Mouse (Mus musculus) embryonic facial prominence, embryonic 10.5 days (tissue): ENCODE data around the gene Dusp5. TPM values are rescaled to one million over a fixed set of nuclear protein-coding genes. Genes with fewer than 3 reads are reported as not detected.
A peak's percentile ranks its signal among the peaks of the same experiment; 100 is the strongest.
"Not testable (repeated sequence)": the region's sequence is repeated elsewhere in the genome, so short reads cannot be mapped to it uniquely, and the experiment has no call there.

Experiments
- DNase-seq: peaks from one replicate; pipeline ENCODE4 v3.0.0-alpha.2; 2017; ENCODE audit warnings: low spot score
- H3K27ac ChIP-seq: fragments of 300-500 bp; sonication (generic); replicated peaks from 2 replicates; pipeline ENCODE4 v1.5.1; 2016; ENCODE audit warnings: mild to moderate bottlenecking
- H3K27me3 ChIP-seq: fragments of 300-500 bp; sonication (generic); replicated peaks from 2 replicates; pipeline ENCODE4 v1.6.1; 2016; ENCODE audit warnings: low read depth, mild to moderate bottlenecking; ENCODE audit not compliant: poor library complexity, severe bottlenecking
- H3K36me3 ChIP-seq: fragments of 300-500 bp; sonication (generic); replicated peaks from 2 replicates; pipeline ENCODE4 v1.6.1; 2016; ENCODE audit warnings: mild to moderate bottlenecking, moderate library complexity
- H3K4me1 ChIP-seq: fragments of 300-500 bp; sonication (generic); 2 replicates; pipeline ENCODE4 v1.6.1; 2016
- H3K4me3 ChIP-seq: fragments of 300-500 bp; sonication (generic); 2 replicates; pipeline ENCODE4 v1.5.1; 2016; ENCODE audit warnings: mild to moderate bottlenecking, moderate library complexity
- H3K9me3 ChIP-seq: fragments of 300-500 bp; sonication (generic); 2 replicates; pipeline ENCODE4 v1.6.1; 2016; ENCODE audit warnings: mild to moderate bottlenecking
- WGBS: fragments of 180-500 bp; shearing (Covaris S2); methylation state at CpG from one replicate; pipeline ENCODE4 v1.1.7; 2016; 5-methylcytosine and 5-hydroxymethylcytosine counted together
- polyA plus RNA-seq: library from polyadenylated mRNA; unstranded; fragments of >200 nt; fragmentation: Nextera tagmentation; extraction: Ambion mirVana; gene quantifications from 2 replicates; pipeline ENCODE4 v1.2.1, GENCODE M21; 2016

The Dusp5 gene
- polyA plus RNA-seq, 1 experiment from 2014 or later, result 6.9 TPM

- peaks cover 9% of the 10 kb centered on the region for H3K4me1 ChIP-seq
- no peak overlapping the region for H3K27ac ChIP-seq
- 88% methylated on average over 4 of the region's 4 CpGs for WGBS
- H3K9me3 ChIP-seq, result no peaks in the 10 kb centered on the region
- no peaks in the 10 kb centered on the region for H3K36me3 ChIP-seq
- no peak overlapping the region for H3K4me3 ChIP-seq
- no peak for DNase-seq
- no peaks in the 10 kb centered on the region for H3K27me3 ChIP-seq
Observed at GRCm38 (mm10) chr19:53499451-53499940, 29.4 kb upstream of the Dusp5 start.

GRCm38 (mm10) chr19:53500298-53501006 lies 28.5 kb upstream of the Dusp5 start:
- WGBS, result 79% methylated on average over 25 of the region's 25 CpGs
- peaks cover 9% of the 10 kb centered on the region for H3K4me1 ChIP-seq
- no peak overlapping the region for H3K4me3 ChIP-seq
- no peaks in the 10 kb centered on the region for H3K36me3 ChIP-seq
- no peaks in the 10 kb centered on the region for H3K27me3 ChIP-seq
- H3K9me3 ChIP-seq, result no peaks in the 10 kb centered on the region
- DNase-seq, result no peak
- H3K27ac ChIP-seq, result peak overlapping the region; percentile 24; the same call in 1 of the 2 replicates

GRCm38 (mm10) chr19:53501239-53501638 lies 27.7 kb upstream of the Dusp5 start:
- not testable (repeated sequence) for H3K27ac ChIP-seq
- WGBS, result 88% methylated on average over 7 of the region's 7 CpGs

GRCm38 (mm10) chr19:53501765-53502164 lies 27.1 kb upstream of the Dusp5 start:
- H3K9me3 ChIP-seq, result no peaks in the 10 kb centered on the region
- no peaks in the 10 kb centered on the region for H3K36me3 ChIP-seq
- no peak overlapping the region for H3K27ac ChIP-seq
- H3K4me1 ChIP-seq, result peaks cover 9% of the 10 kb centered on the region
- 93% methylated on average over 2 of the region's 2 CpGs for WGBS
- no peak for DNase-seq
- H3K4me3 ChIP-seq, result no peak overlapping the region
- no peaks in the 10 kb centered on the region for H3K27me3 ChIP-seq

More at GRCm38 (mm10) chr19:53501239-53501638, 27.7 kb upstream of the Dusp5 start:
- not testable (repeated sequence) for H3K9me3 ChIP-seq, H3K4me3 ChIP-seq, H3K27me3 ChIP-seq, H3K36me3 ChIP-seq, H3K4me1 ChIP-seq, DNase-seq

- Histone ChIP-seq H3K27me3 (no peaks in the 10 kb centered on the region), H3K27ac (no peak overlapping the region), H3K4me1 (peaks cover 18% of the 10 kb centered on the region), H3K9me3 (no peaks in the 10 kb centered on the region), H3K4me3 (no peak overlapping the region), H3K36me3 (no peaks in the 10 kb centered on the region)
- WGBS, result 51% methylated on average over 9 of the region's 9 CpGs
- DNase-seq, result no peak
Observed at GRCm38 (mm10) chr19:53502891-53503371, 26.0 kb upstream of the Dusp5 start.

- Histone ChIP-seq H3K9me3 (no peaks in the 10 kb centered on the region), H3K27ac (no peak overlapping the region), H3K27me3 (no peaks in the 10 kb centered on the region), H3K36me3 (no peaks in the 10 kb centered on the region), H3K4me3 (no peak overlapping the region), H3K4me1 (peaks cover 20% of the 10 kb centered on the region)
- no peak for DNase-seq
- WGBS, result 93% methylated on average over 7 of the region's 7 CpGs
Observed at GRCm38 (mm10) chr19:53504181-53504580, 24.7 kb upstream of the Dusp5 start.

GRCm38 (mm10) chr19:53505728-53506127 lies 23.2 kb upstream of the Dusp5 start:
- H3K9me3 ChIP-seq, result no peaks in the 10 kb centered on the region
- no peaks in the 10 kb centered on the region for H3K27me3 ChIP-seq
- DNase-seq, result no peak
- no peaks in the 10 kb centered on the region for H3K36me3 ChIP-seq
- no peak overlapping the region for H3K27ac ChIP-seq
- WGBS, result 86% methylated on average over 10 of the region's 10 CpGs
- peaks cover 20% of the 10 kb centered on the region for H3K4me1 ChIP-seq
- no peak overlapping the region for H3K4me3 ChIP-seq

- Histone ChIP-seq H3K27ac (no peak overlapping the region), H3K36me3 (no peaks in the 10 kb centered on the region), H3K4me1 (peaks cover 31% of the 10 kb centered on the region), H3K9me3 (no peaks in the 10 kb centered on the region), H3K27me3 (no peaks in the 10 kb centered on the region), H3K4me3 (no peak overlapping the region)
- WGBS, result 53% methylated on average over 8 of the region's 8 CpGs
- no peak for DNase-seq
Observed at GRCm38 (mm10) chr19:53507497-53507896, 21.4 kb upstream of the Dusp5 start.

GRCm38 (mm10) chr19:53511244-53511934 lies 17.5 kb upstream of the Dusp5 start:
- 72% methylated on average over 13 of the region's 13 CpGs for WGBS
- no peak overlapping the region for H3K4me3 ChIP-seq
- no peak for DNase-seq
- no peaks in the 10 kb centered on the region for H3K9me3 ChIP-seq
- no peaks in the 10 kb centered on the region for H3K36me3 ChIP-seq
- H3K27me3 ChIP-seq, result no peaks in the 10 kb centered on the region
- H3K4me1 ChIP-seq, result peaks cover 30% of the 10 kb centered on the region
- H3K27ac ChIP-seq, result no peak overlapping the region

- DNase-seq, result no peak
- peaks cover 15% of the 10 kb centered on the region; the same call in 1 of the 2 replicates for H3K4me1 ChIP-seq
- 41% methylated on average over 18 of the region's 18 CpGs for WGBS
- peaks cover 17% of the 10 kb centered on the region; the same call in 1 of the 2 replicates for H3K27me3 ChIP-seq
- no peaks in the 10 kb centered on the region for H3K9me3 ChIP-seq
- H3K27ac ChIP-seq, result no peak overlapping the region
- no peak overlapping the region for H3K4me3 ChIP-seq
- no peaks in the 10 kb centered on the region for H3K36me3 ChIP-seq
Observed at GRCm38 (mm10) chr19:53517370-53518096, 11.4 kb upstream of the Dusp5 start.

- Histone ChIP-seq H3K27ac (no peak overlapping the region), H3K27me3 (peaks cover 17% of the 10 kb centered on the region; the same call in 1 of the 2 replicates), H3K9me3 (no peaks in the 10 kb centered on the region), H3K4me3 (no peak overlapping the region), H3K4me1 (peaks cover 9% of the 10 kb centered on the region; the same call in 1 of the 2 replicates), H3K36me3 (no peaks in the 10 kb centered on the region)
- 89% methylated on average over 8 of the region's 8 CpGs for WGBS
- no peak for DNase-seq
Observed at GRCm38 (mm10) chr19:53519549-53519948, 9.4 kb upstream of the Dusp5 start.

GRCm38 (mm10) chr19:53519981-53520380 lies 8.9 kb upstream of the Dusp5 start:
- H3K27me3 ChIP-seq, result peaks cover 17% of the 10 kb centered on the region; the same call in 1 of the 2 replicates
- no peaks in the 10 kb centered on the region for H3K36me3 ChIP-seq
- H3K9me3 ChIP-seq, result no peaks in the 10 kb centered on the region
- 88% methylated on average over 10 of the region's 10 CpGs for WGBS
- H3K4me1 ChIP-seq, result peaks cover 9% of the 10 kb centered on the region; the same call in 1 of the 2 replicates
- no peak overlapping the region for H3K4me3 ChIP-seq
- DNase-seq, result no peak
- no peak overlapping the region for H3K27ac ChIP-seq
